ENCODE assay signal across 8 mouse cellular contexts in genomic region chr7:47007818-47008167, GRCm38 (mm10). TPM values are rescaled to one million over a fixed set of nuclear protein-coding genes. Genes with fewer than 3 reads are reported as not detected.
DNase-seq lines count a peak whose midpoint lies in the region; ATAC-seq and TF ChIP-seq lines count a peak whose summit lies in the region.

No protein-coding gene starts in this region.

- H3K4me1 ChIP-seq in heart, embryonic 14.5 days (ENCODE audit: control insufficient read depth in 2 of 2, insufficient read depth in 2 of 2, low read length in 2 of 2): peaks cover 2 to 31% of the 10 kb centered on the region in 2 experiments; a peak in 3 of 4 replicates
- peaks cover 27% of the 10 kb centered on the region for H3K4me1 ChIP-seq in forebrain, embryonic 14.5 days (ENCODE audit: control insufficient read depth, insufficient read depth, low read length)
- H3K4me1 ChIP-seq in liver, embryonic 14.5 days (replicated peaks; ENCODE audit: control insufficient read depth in 2 of 2, insufficient read depth in 2 of 2, low read length in 1 of 2): peaks cover 16 to 29% of the 10 kb centered on the region in 2 experiments

- intact Hi-C loops in gastrocnemius, postnatal 14 days (cut with DNase I; ENCODE audit: low total_unique reads): no loop called here

- no peak for DNase-seq in heart, adult 18-20 months
- DNase-seq in NIH3T3 (ENCODE audit: low read depth): peak; percentile 85
- DNase-seq in forebrain, embryonic 14.5 days (ENCODE audit: low spot score): peak; percentile 74
- peak; percentile 62 to 73 (median 62) for DNase-seq in liver, embryonic 14.5 days (ENCODE audit: low read depth in 3 of 3, low spot score in 3 of 3)
- DNase-seq in testis, postnatal 10 days (ENCODE audit: low spot score): no peak
- no peak for DNase-seq in gastrocnemius, postnatal 14 days
- DNase-seq in spleen, postnatal 14 days (ENCODE audit: low spot score in 2 of 2): no peak

- peak overlapping the region; percentile 86 for H3K9ac ChIP-seq in heart, embryonic 14.5 days (ENCODE audit: low read length)
- H3K9ac ChIP-seq in forebrain, embryonic 14.5 days (ENCODE audit: low read length): peak overlapping the region; percentile 78
- H3K9ac ChIP-seq in liver, embryonic 14.5 days (replicated peaks): peak overlapping the region; percentile 87

- H3K36me3 ChIP-seq in heart, embryonic 14.5 days (ENCODE audit: control insufficient read depth, insufficient read depth, low read length): no peaks in the 10 kb centered on the region
- H3K36me3 ChIP-seq in forebrain, embryonic 14.5 days (ENCODE audit: control insufficient read depth, insufficient read depth, low read length): no peaks in the 10 kb centered on the region
- no peaks in the 10 kb centered on the region for H3K36me3 ChIP-seq in liver, embryonic 14.5 days (replicated peaks; ENCODE audit: control insufficient read depth, insufficient read depth, low read depth)

- no peaks in the 10 kb centered on the region for H3K27me3 ChIP-seq in heart, embryonic 14.5 days (ENCODE audit: control insufficient read depth, insufficient read depth, low read length)
- H3K27me3 ChIP-seq in forebrain, embryonic 14.5 days (replicated peaks; ENCODE audit: control insufficient read depth, insufficient read depth, low read length): no peaks in the 10 kb centered on the region
- H3K27me3 ChIP-seq in liver, embryonic 14.5 days (ENCODE audit: control insufficient read depth, insufficient read depth, low read length): no peaks in the 10 kb centered on the region

- peak overlapping the region; percentile 84 to 87 for H3K4me3 ChIP-seq in heart, embryonic 14.5 days (ENCODE audit: control insufficient read depth in 1 of 2, insufficient read depth in 1 of 2, low read depth in 1 of 2, low read length in 2 of 2)
- H3K4me3 ChIP-seq in forebrain, embryonic 14.5 days (ENCODE audit: low read depth, low read length): peak overlapping the region; percentile 69
- peak overlapping the region; percentile 81 to 93 for H3K4me3 ChIP-seq in liver, embryonic 14.5 days (ENCODE audit: insufficient read depth in 1 of 2, low read depth in 2 of 2, low read length in 2 of 2)

- peak; percentile 85 for TF ChIP-seq CTCF in liver, embryonic 14.5 days (IDR thresholded peaks at IDR 0.05; ENCODE audit: low read depth)

- H3K27ac ChIP-seq in heart, embryonic 14.5 days (replicated peaks in 1 of 2; ENCODE audit: control insufficient read depth in 1 of 2, insufficient read depth in 1 of 2, low read depth in 2 of 2, low read length in 2 of 2): peak overlapping the region; percentile 93 to 94
- H3K27ac ChIP-seq in forebrain, embryonic 14.5 days (ENCODE audit: low read depth, low read length): peak overlapping the region; percentile 82
- peak overlapping the region; percentile 93 for H3K27ac ChIP-seq in liver, embryonic 14.5 days

- TF ChIP-seq EP300 in liver, embryonic 14.5 days (IDR thresholded peaks at IDR 0.05; ENCODE audit: low read depth): no peak; the same call in 1 of the 2 replicates

- peak overlapping the region; percentile 83 for H3K4me2 ChIP-seq in heart, embryonic 14.5 days (ENCODE audit: low read length)
- peak overlapping the region; percentile 86 for H3K4me2 ChIP-seq in forebrain, embryonic 14.5 days (ENCODE audit: low read length)
- H3K4me2 ChIP-seq in liver, embryonic 14.5 days (ENCODE audit: low read depth): peak overlapping the region; percentile 98

- peak; percentile 49 for ATAC-seq in heart, embryonic 14.5 days (ENCODE audit: insufficient number of reproducible peaks, insufficient read depth, low FRiP score, low read depth)
- ATAC-seq in forebrain, embryonic 14.5 days: no peak; the same call in 1 of the 2 replicates
- peak; percentile 74 for ATAC-seq in liver, embryonic 14.5 days (ENCODE audit: insufficient read depth)

- under 1% methylated on average over 25 of the region's 25 CpGs for WGBS in heart, embryonic 14.5 days
- WGBS in forebrain, embryonic 14.5 days: under 1% methylated on average over 25 of the region's 25 CpGs
- WGBS in liver, embryonic 14.5 days (ENCODE audit: insufficient replicate concordance): 0% methylated on average over 25 of the region's 25 CpGs

- H3K9me3 ChIP-seq in heart, embryonic 14.5 days (ENCODE audit: control insufficient read depth, low read length): no peaks in the 10 kb centered on the region
- H3K9me3 ChIP-seq in forebrain, embryonic 14.5 days (replicated peaks; ENCODE audit: control insufficient read depth, low read length): no peaks in the 10 kb centered on the region
- no peaks in the 10 kb centered on the region for H3K9me3 ChIP-seq in liver, embryonic 14.5 days (ENCODE audit: control insufficient read depth, low read length)

RNA-seq across cellular contexts. Expression of gene Spty2d1, which starts 0.4 kb away (rescaled TPM):
- polyA plus RNA-seq in heart, embryonic 14.5 days (2014; fragmentation: Nextera tagmentation; extraction: Ambion mirVana): 13.0 and 14.0 TPM in 2 replicates
- 1 to 10 TPM; 7.4 to 7.7 TPM for total RNA-seq in heart, adult 18-20 months (2021)
- polyA plus RNA-seq in forebrain, embryonic 14.5 days (2014; fragmentation: Nextera tagmentation; extraction: Ambion mirVana): 7.8 and 9.3 TPM in 2 replicates
- polyA plus RNA-seq in liver, embryonic 14.5 days (2012; rRNA removed): 3.5 and 5.9 TPM in 2 replicates
- polyA plus RNA-seq in liver, embryonic 14.5 days (2014; fragmentation: Nextera tagmentation; extraction: Ambion mirVana): 10.1 and 10.4 TPM in 2 replicates
- 1 to 10 TPM; 6.0 to 7.2 TPM for total RNA-seq in gastrocnemius, postnatal 14 days (2021)

RNA-seq across cellular contexts. Expression of gene Gm9999, which starts 24.4 kb away (rescaled TPM):
- not detected in 2 replicates for polyA plus RNA-seq in heart, embryonic 14.5 days (2014; fragmentation: Nextera tagmentation; extraction: Ambion mirVana)
- not detected for total RNA-seq in heart, adult 18-20 months (2021)
- not detected in 2 replicates for polyA plus RNA-seq in forebrain, embryonic 14.5 days (2014; fragmentation: Nextera tagmentation; extraction: Ambion mirVana)
- not detected in 2 replicates for polyA plus RNA-seq in liver, embryonic 14.5 days (2012; rRNA removed)
- polyA plus RNA-seq in liver, embryonic 14.5 days (2014; fragmentation: Nextera tagmentation; extraction: Ambion mirVana): not detected in 2 replicates
- total RNA-seq in gastrocnemius, postnatal 14 days (2021): not detected

RNA-seq across cellular contexts. Expression of gene Tmem86a, which starts 42.6 kb away (rescaled TPM):
- 18.0 and 18.7 TPM in 2 replicates for polyA plus RNA-seq in heart, embryonic 14.5 days (2014; fragmentation: Nextera tagmentation; extraction: Ambion mirVana)
- total RNA-seq in heart, adult 18-20 months (2021): 10 to 100 TPM; 19.7 to 20.8 TPM
- polyA plus RNA-seq in forebrain, embryonic 14.5 days (2014; fragmentation: Nextera tagmentation; extraction: Ambion mirVana): 22.0 and 24.1 TPM in 2 replicates
- polyA plus RNA-seq in liver, embryonic 14.5 days (2012; rRNA removed): 12.6 and 14.8 TPM in 2 replicates
- 16.6 and 16.9 TPM in 2 replicates for polyA plus RNA-seq in liver, embryonic 14.5 days (2014; fragmentation: Nextera tagmentation; extraction: Ambion mirVana)
- total RNA-seq in gastrocnemius, postnatal 14 days (2021): 1 to 10 TPM; 7.2 to 8.1 TPM

RNA-seq across cellular contexts. Expression of gene Uevld, which starts 49.5 kb away (rescaled TPM):
- polyA plus RNA-seq in heart, embryonic 14.5 days (2014; fragmentation: Nextera tagmentation; extraction: Ambion mirVana): 9.8 TPM in 2 replicates
- total RNA-seq in heart, adult 18-20 months (2021): 10 to 100 TPM; 11.1 to 13.5 TPM
- polyA plus RNA-seq in forebrain, embryonic 14.5 days (2014; fragmentation: Nextera tagmentation; extraction: Ambion mirVana): 7.4 and 8.2 TPM in 2 replicates
- 2.8 and 3.9 TPM in 2 replicates for polyA plus RNA-seq in liver, embryonic 14.5 days (2012; rRNA removed)
- 5.8 and 6.4 TPM in 2 replicates for polyA plus RNA-seq in liver, embryonic 14.5 days (2014; fragmentation: Nextera tagmentation; extraction: Ambion mirVana)
- 10 to 100 TPM; 10.2 TPM for total RNA-seq in gastrocnemius, postnatal 14 days (2021)

Comparison
In these comparisons a context has a peak if more than half of its experiments do, and no peak if none do; other contexts are left out.
1. DNase-seq: peak in NIH3T3 (single experiment), forebrain, embryonic 14.5 days (single experiment) and liver, embryonic 14.5 days (3 of 3); none in heart, adult 18-20 months (0 of 2), testis, postnatal 10 days (single experiment), gastrocnemius, postnatal 14 days (single experiment) and spleen, postnatal 14 days (0 of 2).
2. Peak in every context shown above with its lines, with median percentiles within 50 percentile points of each other: H3K27ac ChIP-seq, H3K4me2 ChIP-seq, H3K4me3 ChIP-seq and H3K9ac ChIP-seq.